Mouse (Mus musculus) intestine, embryonic 14.5 days (tissue): ENCODE data around the gene Gm20518. TPM values are rescaled to one million over a fixed set of nuclear protein-coding genes. Genes with fewer than 3 reads are reported as not detected.
A peak's percentile ranks its signal among the peaks of the same experiment; 100 is the strongest.

ENCODE experiments used
- ATAC-seq: fragments of 200-750 bp; cut with Nextera tagmentation; replicated peaks from 2 replicates; pipeline ENCODE4 v1.8.0; 2017; ENCODE audit warnings: low read depth, moderate number of reproducible peaks, moderate TSS enrichment, moderate library complexity; ENCODE audit not compliant: low FRiP score, low TSS enrichment
- DNase-seq: peaks from one replicate; pipeline ENCODE4 v3.0.0-alpha.2; 2018; ENCODE audit warnings: low spot score
- H3K27ac ChIP-seq: fragments of 300-500 bp; sonication (generic); 2 replicates; pipeline ENCODE4 v1.5.1; 2014; ENCODE audit warnings: low read depth, mild to moderate bottlenecking, control low read depth
- H3K27me3 ChIP-seq: fragments of 300-500 bp; sonication (generic); replicated peaks from 2 replicates; pipeline ENCODE4 v1.6.1; 2014; ENCODE audit warnings: low read length, control low read depth; ENCODE audit not compliant: control insufficient read depth, insufficient read depth
- H3K36me3 ChIP-seq: fragments of 300-500 bp; sonication (generic); 2 replicates; pipeline ENCODE4 v1.6.1; 2014; ENCODE audit warnings: low read length, control low read depth; ENCODE audit not compliant: control insufficient read depth, insufficient read depth
- H3K4me1 ChIP-seq: fragments of 300-500 bp; sonication (generic); replicated peaks from 2 replicates; pipeline ENCODE4 v1.6.1; 2014; ENCODE audit warnings: low read length, control low read depth, mixed read lengths; ENCODE audit not compliant: control insufficient read depth, insufficient read depth
- H3K4me2 ChIP-seq: fragments of 300-500 bp; sonication (generic); 2 replicates; pipeline ENCODE4 v1.6.1; 2014; ENCODE audit warnings: low read length
- H3K4me3 ChIP-seq: fragments of 300-500 bp; sonication (generic); 2 replicates; pipeline ENCODE4 v1.5.1; 2014; ENCODE audit warnings: low read depth, low read length, control low read depth, mixed read lengths
- H3K9ac ChIP-seq: fragments of 300-500 bp; sonication (generic); 2 replicates; pipeline ENCODE4 v1.6.1; 2014; ENCODE audit warnings: mild to moderate bottlenecking, low read length
- H3K9me3 ChIP-seq: fragments of 300-500 bp; sonication (generic); 2 replicates; pipeline ENCODE4 v1.6.1; 2016; ENCODE audit warnings: low read length, control low read depth; ENCODE audit not compliant: control insufficient read depth
- WGBS: fragments of 180-500 bp; shearing (Covaris S2); extraction: QIAGEN DNeasy Blood & Tissue Kit; methylation state at CpG from one replicate; pipeline ENCODE4 v1.1.7; 2014; 5-methylcytosine and 5-hydroxymethylcytosine counted together
- polyA plus RNA-seq: library from polyadenylated mRNA; unstranded; fragments of >200 nt; fragmentation: Nextera tagmentation; extraction: Ambion mirVana; gene quantifications from 2 replicates; pipeline ENCODE4 v1.2.1, GENCODE M21; 2014

The Gm20518 gene
- 0.20 and 0.37 TPM in 2 replicates for polyA plus RNA-seq

GRCm38 (mm10) chr16:17891567-17891959 is at the start of gene Gm20518:
TSS of gene Gm20518 (minus strand) at chr16:17891671.
- Histone ChIP-seq H3K27ac (peak within 1 kb of the TSS; percentile 91), H3K36me3 (no peaks in the 10 kb centered on the region), H3K4me2 (peak within 1 kb of the TSS; percentile 58), H3K9me3 (no peaks in the 10 kb centered on the region), H3K4me3 (peak within 1 kb of the TSS; percentile 92), H3K4me1 (peaks cover 19% of the 10 kb centered on the region), H3K9ac (peak within 1 kb of the TSS; percentile 93), H3K27me3 (no peaks in the 10 kb centered on the region)
- DNase-seq (peak; percentile 99), ATAC-seq (peak; percentile 98)
- WGBS = 2% methylated on average over 29 of the region's 38 CpGs

GRCm38 (mm10) chr16:17939255-17939751 is 47.8 kb upstream of the Gm20518 start:
- Histone ChIP-seq H3K27ac (0 out of 2 replicates have a peak overlapping the region, but pooled peaks have one; percentile 24), H3K27me3 (no peaks in the 10 kb centered on the region), H3K9me3 (no peaks in the 10 kb centered on the region), H3K9ac (no peak overlapping the region), H3K4me2 (0 out of 2 replicates have a peak overlapping the region, but pooled peaks have one; percentile 16), H3K4me1 (peaks cover 9% of the 10 kb centered on the region; the same call in 1 of the 2 replicates), H3K4me3 (no peak overlapping the region), H3K36me3 (no peaks in the 10 kb centered on the region)
- ATAC-seq (peak; percentile 47; the same call in 1 of the 2 replicates), DNase-seq (peak; percentile 61)
- WGBS = 36% methylated on average over 9 of the region's 9 CpGs

GRCm38 (mm10) chr16:17938821-17939220 is 47.4 kb upstream of the Gm20518 start:
- no peaks in the 10 kb centered on the region for H3K27me3 ChIP-seq
- peaks cover 9% of the 10 kb centered on the region; the same call in 1 of the 2 replicates for H3K4me1 ChIP-seq
- H3K4me2 ChIP-seq = 0 out of 2 replicates have a peak overlapping the region, but pooled peaks have one; percentile 16
- 11% methylated on average over 7 of the region's 7 CpGs for WGBS
- ATAC-seq (peak; percentile 85), DNase-seq (peak; percentile 77)
- no peak overlapping the region for H3K4me3 ChIP-seq
- 0 out of 2 replicates have a peak overlapping the region, but pooled peaks have one; percentile 24 for H3K27ac ChIP-seq
- H3K36me3 ChIP-seq = no peaks in the 10 kb centered on the region
- H3K9ac ChIP-seq = no peak overlapping the region
- no peaks in the 10 kb centered on the region for H3K9me3 ChIP-seq

- peak; percentile 60; the same call in 1 of the 2 replicates for ATAC-seq
Measured at GRCm38 (mm10) chr16:17938187-17938586, 46.7 kb upstream of the Gm20518 start.

GRCm38 (mm10) chr16:17936776-17937175 is 45.3 kb upstream of the Gm20518 start:
- DNase-seq (no peak), ATAC-seq (no peak)
- 76% methylated on average over 10 of the region's 10 CpGs for WGBS
- Histone ChIP-seq H3K4me1 (peaks cover 9% of the 10 kb centered on the region; the same call in 1 of the 2 replicates), H3K27ac (no peak overlapping the region), H3K4me3 (no peak overlapping the region), H3K9ac (no peak overlapping the region), H3K27me3 (no peaks in the 10 kb centered on the region), H3K9me3 (no peaks in the 10 kb centered on the region), H3K4me2 (no peak overlapping the region), H3K36me3 (no peaks in the 10 kb centered on the region)

More at GRCm38 (mm10) chr16:17938187-17938586, 46.7 kb upstream of the Gm20518 start:
- H3K4me1 ChIP-seq = peaks cover 9% of the 10 kb centered on the region; the same call in 1 of the 2 replicates
- no peak overlapping the region for H3K4me2 ChIP-seq
- no peaks in the 10 kb centered on the region for H3K27me3 ChIP-seq
- no peaks in the 10 kb centered on the region for H3K9me3 ChIP-seq
- H3K27ac ChIP-seq = no peak overlapping the region
- H3K36me3 ChIP-seq = no peaks in the 10 kb centered on the region
- H3K9ac ChIP-seq = no peak overlapping the region
- H3K4me3 ChIP-seq = no peak overlapping the region
- no peak for DNase-seq
- WGBS = 71% methylated on average over 7 of the region's 7 CpGs

GRCm38 (mm10) chr16:17934445-17934910 is 43.0 kb upstream of the Gm20518 start:
- Histone ChIP-seq H3K4me2 (no peak overlapping the region), H3K9ac (no peak overlapping the region), H3K27me3 (no peaks in the 10 kb centered on the region), H3K4me3 (no peak overlapping the region), H3K9me3 (no peaks in the 10 kb centered on the region), H3K27ac (no peak overlapping the region), H3K4me1 (peaks cover 8% of the 10 kb centered on the region; the same call in 1 of the 2 replicates), H3K36me3 (no peaks in the 10 kb centered on the region)
- ATAC-seq (no peak), DNase-seq (no peak)
- WGBS = 62% methylated on average over 3 of the region's 3 CpGs

GRCm38 (mm10) chr16:17933594-17934444 is 42.3 kb upstream of the Gm20518 start:
- H3K9ac ChIP-seq = no peak overlapping the region
- 69% methylated on average over 9 of the region's 9 CpGs for WGBS
- no peak for DNase-seq
- no peak overlapping the region for H3K27ac ChIP-seq
- no peaks in the 10 kb centered on the region for H3K9me3 ChIP-seq
- H3K4me3 ChIP-seq = no peak overlapping the region
- no peak overlapping the region for H3K4me2 ChIP-seq
- H3K4me1 ChIP-seq = peaks cover under 1% of the 10 kb centered on the region; the same call in 1 of the 2 replicates
- no peaks in the 10 kb centered on the region for H3K36me3 ChIP-seq
- H3K27me3 ChIP-seq = no peaks in the 10 kb centered on the region
- ATAC-seq = no peak

- 75% methylated on average over 5 of the region's 5 CpGs for WGBS
- ATAC-seq = no peak
- no peak for DNase-seq
- Histone ChIP-seq H3K9ac (no peak overlapping the region), H3K9me3 (no peaks in the 10 kb centered on the region), H3K36me3 (no peaks in the 10 kb centered on the region), H3K27me3 (no peaks in the 10 kb centered on the region), H3K4me3 (no peak overlapping the region), H3K27ac (no peak overlapping the region), H3K4me1 (peaks cover 1% of the 10 kb centered on the region; the same call in 1 of the 2 replicates), H3K4me2 (no peak overlapping the region)
Measured at GRCm38 (mm10) chr16:17931906-17932460, 40.5 kb upstream of the Gm20518 start.
